Mouse (Mus musculus): ENCODE results near the gene Mrpl54. TPM values are rescaled to one million over a fixed set of nuclear protein-coding genes. Genes with fewer than 3 reads are reported as not detected.

Gene Mrpl54
- polyA plus RNA-seq, 1 experiment from 2014 or later = 189 TPM

DNA sequence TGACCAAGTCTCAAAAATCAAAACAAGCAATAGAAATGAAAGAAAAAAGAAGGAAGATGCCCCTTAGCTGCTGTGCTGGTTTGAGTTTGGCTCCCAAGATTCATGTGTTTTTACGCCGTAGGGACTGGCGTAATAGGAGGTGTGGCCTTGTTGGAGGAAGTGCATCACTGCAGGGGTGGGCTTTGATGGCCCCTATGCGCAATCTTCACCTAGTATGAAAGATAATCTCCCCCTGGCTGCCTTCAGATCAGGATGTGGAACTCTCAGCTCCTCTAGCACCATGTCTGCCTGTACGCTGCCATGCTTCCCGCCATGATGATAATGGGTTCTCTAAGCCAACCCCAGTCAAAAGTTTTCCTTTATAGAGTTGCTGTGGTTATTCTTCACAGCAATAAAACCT lies 50.5 kb downstream of the Mrpl54 start:
- Histone ChIP-seq H3K36me3 (no peaks in the 10 kb centered on the region), H3K4me1 (peaks cover 3% of the 10 kb centered on the region; the same call in 1 of the 2 replicates), H3K4me3 (no peak overlapping the region), H3K4me2 (no peak overlapping the region), H3K27ac (no peak overlapping the region), H3K9ac (no peak overlapping the region), H3K9me3 (no peaks in the 10 kb centered on the region), H3K27me3 (0 out of 2 replicates have a peak, but pooled peaks cover 9% of the 10 kb centered on the region)
- ATAC-seq (ENCODE audit: insufficient number of reproducible peaks, low FRiP score, low TSS enrichment, low read depth) = no peak
- whole genome bisulfite sequencing = 77% methylated on average over 6 of the region's 6 CpGs

Small RNAs within 50 kb of the gene (microRNA-seq; reads per million reads assigned to microRNA genes)
- gene Mir3057 = 6.8 reads per million, percentile 20 among the genes with 10 or more reads in this experiment

Other genes starting within 250 kb of the Mrpl54 start
- 0.05 and 0.29 TPM in 2 replicates for gene Diras1, start 241.3 kb downstream of the Mrpl54 start, polyA plus RNA-seq (2015; fragmentation: Nextera tagmentation; extraction: Ambion mirVana)
- 21.3 and 21.8 TPM in 2 replicates for gene Slc39a3, start 229.5 kb downstream of the Mrpl54 start, polyA plus RNA-seq (2015; fragmentation: Nextera tagmentation; extraction: Ambion mirVana)
- 200 and 204 TPM in 2 replicates for gene Sgta, start 206.8 kb downstream of the Mrpl54 start, polyA plus RNA-seq (2015; fragmentation: Nextera tagmentation; extraction: Ambion mirVana)
- gene Thop1, start 196.9 kb downstream of the Mrpl54 start, polyA plus RNA-seq (2015; fragmentation: Nextera tagmentation; extraction: Ambion mirVana) = 79.3 and 91.0 TPM in 2 replicates
- gene Creb3l3, start 168.1 kb downstream of the Mrpl54 start, polyA plus RNA-seq (2015; fragmentation: Nextera tagmentation; extraction: Ambion mirVana) = 0.73 and 1.5 TPM in 2 replicates
- gene Map2k2, start 161.0 kb downstream of the Mrpl54 start, polyA plus RNA-seq (2015; fragmentation: Nextera tagmentation; extraction: Ambion mirVana) = 165 and 167 TPM in 2 replicates
- 58.6 and 61.4 TPM in 2 replicates for gene Zbtb7a, start 131.7 kb downstream of the Mrpl54 start, polyA plus RNA-seq (2015; fragmentation: Nextera tagmentation; extraction: Ambion mirVana)
- 48.0 and 50.6 TPM in 2 replicates for gene Pias4, start 99.0 kb downstream of the Mrpl54 start, polyA plus RNA-seq (2015; fragmentation: Nextera tagmentation; extraction: Ambion mirVana)
- gene Eef2, start 90.3 kb downstream of the Mrpl54 start, polyA plus RNA-seq (2015; fragmentation: Nextera tagmentation; extraction: Ambion mirVana) = 564 and 615 TPM in 2 replicates
- gene Dapk3, start 83.9 kb downstream of the Mrpl54 start, polyA plus RNA-seq (2015; fragmentation: Nextera tagmentation; extraction: Ambion mirVana) = 45.7 and 53.5 TPM in 2 replicates
- not detected in 2 replicates for gene 4930442H23Rik, start 83.1 kb downstream of the Mrpl54 start, polyA plus RNA-seq (2015; fragmentation: Nextera tagmentation; extraction: Ambion mirVana)
- 0.41 and 1.3 TPM in 2 replicates for gene Nmrk2, start 64.9 kb downstream of the Mrpl54 start, polyA plus RNA-seq (2015; fragmentation: Nextera tagmentation; extraction: Ambion mirVana)
- gene Atcay, start 36.1 kb downstream of the Mrpl54 start, polyA plus RNA-seq (2015; fragmentation: Nextera tagmentation; extraction: Ambion mirVana) = 0.25 and 0.28 TPM in 2 replicates
- 8.7 and 10.9 TPM in 2 replicates for gene Zfr2, start 33.8 kb downstream of the Mrpl54 start, polyA plus RNA-seq (2015; fragmentation: Nextera tagmentation; extraction: Ambion mirVana)
- 5.4 and 6.0 TPM in 2 replicates for gene Matk, start 14.0 kb downstream of the Mrpl54 start, polyA plus RNA-seq (2015; fragmentation: Nextera tagmentation; extraction: Ambion mirVana)
- 77.1 and 87.5 TPM in 2 replicates for gene Apba3, start within 50 bp of the Mrpl54 start, polyA plus RNA-seq (2015; fragmentation: Nextera tagmentation; extraction: Ambion mirVana)
- 8.4 and 9.9 TPM in 2 replicates for gene Tjp3, start 24.6 kb upstream of the Mrpl54 start, polyA plus RNA-seq (2015; fragmentation: Nextera tagmentation; extraction: Ambion mirVana)
- 44.8 and 48.1 TPM in 2 replicates for gene Pip5k1c, start 26.0 kb upstream of the Mrpl54 start, polyA plus RNA-seq (2015; fragmentation: Nextera tagmentation; extraction: Ambion mirVana)
- gene Cactin, start 54.2 kb upstream of the Mrpl54 start, polyA plus RNA-seq (2015; fragmentation: Nextera tagmentation; extraction: Ambion mirVana) = 37.3 and 39.3 TPM in 2 replicates
- 11.9 and 12.8 TPM in 2 replicates for gene Tbxa2r, start 61.8 kb upstream of the Mrpl54 start, polyA plus RNA-seq (2015; fragmentation: Nextera tagmentation; extraction: Ambion mirVana)
- gene Gipc3, start 76.3 kb upstream of the Mrpl54 start, polyA plus RNA-seq (2015; fragmentation: Nextera tagmentation; extraction: Ambion mirVana) = 0.04 and 0.07 TPM in 2 replicates
- 86.0 and 89.9 TPM in 2 replicates for gene Hmg20b, start 83.5 kb upstream of the Mrpl54 start, polyA plus RNA-seq (2015; fragmentation: Nextera tagmentation; extraction: Ambion mirVana)
- gene Mfsd12, start 90.6 kb upstream of the Mrpl54 start, polyA plus RNA-seq (2015; fragmentation: Nextera tagmentation; extraction: Ambion mirVana) = 13.3 and 13.4 TPM in 2 replicates
- 0.60 and 1.6 TPM in 2 replicates for gene 4930404N11Rik, start 98.9 kb upstream of the Mrpl54 start, polyA plus RNA-seq (2015; fragmentation: Nextera tagmentation; extraction: Ambion mirVana)
- 82.2 and 90.9 TPM in 2 replicates for gene Fzr1, start 111.6 kb upstream of the Mrpl54 start, polyA plus RNA-seq (2015; fragmentation: Nextera tagmentation; extraction: Ambion mirVana)
- gene Dohh, start 117.5 kb upstream of the Mrpl54 start, polyA plus RNA-seq (2015; fragmentation: Nextera tagmentation; extraction: Ambion mirVana) = 79.8 and 88.7 TPM in 2 replicates
- gene Gm48551, start 117.5 kb upstream of the Mrpl54 start, polyA plus RNA-seq (2015; fragmentation: Nextera tagmentation; extraction: Ambion mirVana) = 2.1 and 3.1 TPM in 2 replicates
- 0.51 and 1.7 TPM in 2 replicates for gene Gm48552, start 122.1 kb upstream of the Mrpl54 start, polyA plus RNA-seq (2015; fragmentation: Nextera tagmentation; extraction: Ambion mirVana)
- 2.9 and 3.6 TPM in 2 replicates for gene Smim24, start 126.1 kb upstream of the Mrpl54 start, polyA plus RNA-seq (2015; fragmentation: Nextera tagmentation; extraction: Ambion mirVana)
- 138 and 146 TPM in 2 replicates for gene Nfic, start 188.7 kb upstream of the Mrpl54 start, polyA plus RNA-seq (2015; fragmentation: Nextera tagmentation; extraction: Ambion mirVana)
- 1.1 and 1.3 TPM in 2 replicates for gene Celf5, start 215.8 kb upstream of the Mrpl54 start, polyA plus RNA-seq (2015; fragmentation: Nextera tagmentation; extraction: Ambion mirVana)
- gene Ncln, start 229.5 kb upstream of the Mrpl54 start, polyA plus RNA-seq (2015; fragmentation: Nextera tagmentation; extraction: Ambion mirVana) = 94.0 and 95.1 TPM in 2 replicates
- 0.67 and 0.72 TPM in 2 replicates for gene S1pr4, start 233.2 kb upstream of the Mrpl54 start, polyA plus RNA-seq (2015; fragmentation: Nextera tagmentation; extraction: Ambion mirVana)

Measured in limb, embryonic 15.5 days (tissue).